Mouse (Mus musculus) brain, embryonic 18.5 days (tissue): ENCODE data around the gene Vmn2r17.

ENCODE experiments used
- DNase-seq: peaks from one replicate; pipeline ENCODE4 v3.0.0-alpha.2; 2012; ENCODE audit warnings: low read depth, low spot score

Gene Vmn2r17

GRCm38 (mm10) chr5:109419388-109419787 is at the start of gene Vmn2r17:
Gene Vmn2r17 (plus strand): TSS chr5:109419688.
- no peak for DNase-seq

DNA sequence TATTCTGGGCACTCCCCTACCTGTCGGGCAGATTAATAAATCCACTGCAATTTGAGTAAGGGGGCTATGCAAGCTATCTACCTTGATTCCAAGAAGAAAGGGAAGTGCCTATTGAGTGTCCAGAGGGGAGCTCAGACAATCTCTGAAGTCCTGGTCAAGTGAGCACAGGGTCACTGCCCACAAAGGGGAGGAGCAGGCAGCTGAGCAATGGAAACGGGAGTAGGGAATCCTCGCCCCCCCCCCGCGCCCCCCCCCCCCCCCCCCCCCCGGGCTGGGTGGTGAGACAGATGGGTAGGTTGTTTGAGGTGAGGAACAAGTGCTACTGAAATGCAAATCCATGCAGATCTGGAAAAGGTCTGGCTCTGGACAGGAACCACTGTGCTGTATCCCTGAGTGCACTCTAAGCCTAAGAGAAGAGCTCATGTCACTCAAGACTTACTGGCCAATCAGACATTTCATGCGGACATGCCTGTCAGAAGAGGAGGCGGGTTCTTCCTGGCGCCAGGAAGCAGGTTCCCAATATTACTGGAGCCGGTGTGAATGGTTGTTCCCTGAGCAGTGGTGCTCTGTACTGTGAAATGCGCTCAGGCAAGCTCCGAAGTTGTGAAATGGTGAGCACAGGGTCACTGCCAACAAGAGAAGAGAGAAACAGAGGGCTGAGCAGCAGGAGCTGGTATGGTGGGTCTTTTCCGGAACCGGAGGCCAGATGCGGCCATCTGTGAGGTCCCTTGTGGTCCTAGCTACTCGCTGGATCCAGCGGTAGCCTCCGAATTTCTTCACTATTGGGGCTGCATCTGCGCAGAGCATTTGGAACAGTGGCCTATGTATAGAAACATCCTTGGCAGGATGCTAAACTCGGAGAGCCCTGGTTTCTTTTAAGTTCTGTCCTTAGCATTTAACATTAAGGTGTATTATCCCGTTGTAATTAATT is 47.4 kb downstream of the Vmn2r17 start:
- DNase-seq: no peak

DNA sequence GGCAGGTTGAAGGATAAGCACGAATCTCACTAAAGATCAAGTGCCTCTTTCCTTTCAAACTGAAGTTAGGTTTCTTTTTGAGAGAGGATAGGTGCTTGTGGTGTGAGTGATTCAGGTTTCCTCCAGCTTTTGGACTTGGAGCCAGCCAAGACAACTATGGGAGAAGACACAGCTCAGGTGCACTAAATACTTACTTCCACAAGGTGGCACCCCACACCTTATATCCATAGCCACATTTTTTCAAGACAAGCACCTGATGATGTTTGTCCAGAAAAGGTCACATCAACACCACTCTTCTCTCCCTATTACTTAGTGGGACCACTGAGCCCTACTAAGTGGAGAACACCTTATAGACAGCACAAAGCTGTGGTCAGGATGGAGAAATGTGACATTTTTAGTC is 87.2 kb downstream of the Vmn2r17 start:
- DNase-seq: no peak
